Mouse (Mus musculus) spleen, postnatal 10 days (tissue): ENCODE results near the gene Susd2.

ENCODE experiments used
- DNase-seq, 2 experiments: peaks; one replicate each; pipeline ENCODE4 v3.0.0; 2021 to 2022; ENCODE audit warnings: low spot score in 2 of 2

The Susd2 gene

DNA sequence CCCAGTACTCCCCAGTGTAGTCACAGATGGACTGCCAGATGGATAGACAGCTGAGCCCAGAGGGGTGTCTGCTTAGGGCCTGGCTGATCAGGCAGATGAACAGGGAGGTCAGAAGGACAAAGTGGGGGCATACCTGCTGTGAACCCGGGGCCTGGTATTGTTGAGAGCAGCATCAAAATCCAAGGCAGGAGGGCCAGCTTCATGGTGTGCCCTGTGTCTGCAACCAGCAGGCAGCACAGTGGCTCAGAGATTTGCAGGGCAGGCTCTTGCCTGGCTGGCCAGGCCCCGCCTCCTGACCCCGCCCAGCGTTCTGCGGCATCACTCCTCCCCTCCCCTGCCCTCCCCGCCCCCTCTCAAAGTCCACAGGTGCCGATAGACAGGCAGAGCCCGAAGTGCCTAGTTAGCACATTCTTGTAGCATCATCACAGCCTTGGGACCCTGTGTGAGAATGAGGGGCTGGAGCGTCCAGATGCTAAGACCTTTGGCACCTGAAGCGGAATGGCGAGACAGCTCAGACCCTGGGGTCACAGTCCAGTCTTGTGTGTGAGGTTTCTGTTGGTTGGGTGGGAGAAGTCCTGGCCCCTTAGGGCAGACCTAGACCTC, at the start of gene Susd2:
Gene Susd2, minus strand, starts transcription at position 268 of the 603 bp plus-strand sequence.
- peak in 1 of 2 experiments; percentile 80 for DNase-seq

DNA sequence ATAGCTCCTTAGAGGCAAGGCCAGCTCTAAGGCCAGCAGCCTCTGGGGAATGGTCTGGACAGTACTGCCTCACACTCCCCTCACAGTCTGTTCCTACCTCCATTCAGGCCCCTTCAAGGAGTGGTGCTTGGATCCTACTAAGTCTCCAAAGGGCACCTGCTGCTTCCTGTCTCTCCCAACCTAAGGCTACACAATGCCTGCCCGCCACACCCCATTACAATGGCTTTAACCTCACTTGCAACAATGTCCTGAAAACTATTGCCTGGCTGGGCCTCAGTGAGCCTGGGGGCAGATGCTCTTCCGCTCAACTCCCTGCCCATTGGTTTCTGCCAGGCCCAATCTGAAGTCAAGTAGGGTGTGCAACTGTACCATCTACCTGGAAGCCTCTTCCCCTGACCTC, 44.8 kb upstream of the Susd2 start:
- no peak for DNase-seq

DNA sequence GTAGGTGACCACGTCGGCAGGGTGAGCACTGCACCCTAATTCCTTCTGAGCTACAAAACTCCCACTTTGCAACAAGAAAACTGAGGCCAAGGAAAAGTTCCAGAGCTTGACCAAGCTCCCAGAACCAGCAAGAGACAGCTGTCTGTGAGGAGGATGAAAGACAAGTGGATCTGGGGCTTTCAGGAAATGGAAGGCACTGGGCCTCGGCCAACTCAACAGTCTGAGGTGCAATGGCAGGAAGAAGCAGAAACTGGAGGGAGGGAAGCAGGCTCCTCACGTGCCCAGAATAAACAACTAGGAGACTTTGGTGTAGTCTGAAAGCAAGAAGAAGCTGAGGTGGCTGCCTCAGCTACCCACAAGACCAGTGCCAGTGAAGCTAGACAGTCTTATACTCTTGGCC, 42.9 kb upstream of the Susd2 start:
- no peak for DNase-seq

DNA sequence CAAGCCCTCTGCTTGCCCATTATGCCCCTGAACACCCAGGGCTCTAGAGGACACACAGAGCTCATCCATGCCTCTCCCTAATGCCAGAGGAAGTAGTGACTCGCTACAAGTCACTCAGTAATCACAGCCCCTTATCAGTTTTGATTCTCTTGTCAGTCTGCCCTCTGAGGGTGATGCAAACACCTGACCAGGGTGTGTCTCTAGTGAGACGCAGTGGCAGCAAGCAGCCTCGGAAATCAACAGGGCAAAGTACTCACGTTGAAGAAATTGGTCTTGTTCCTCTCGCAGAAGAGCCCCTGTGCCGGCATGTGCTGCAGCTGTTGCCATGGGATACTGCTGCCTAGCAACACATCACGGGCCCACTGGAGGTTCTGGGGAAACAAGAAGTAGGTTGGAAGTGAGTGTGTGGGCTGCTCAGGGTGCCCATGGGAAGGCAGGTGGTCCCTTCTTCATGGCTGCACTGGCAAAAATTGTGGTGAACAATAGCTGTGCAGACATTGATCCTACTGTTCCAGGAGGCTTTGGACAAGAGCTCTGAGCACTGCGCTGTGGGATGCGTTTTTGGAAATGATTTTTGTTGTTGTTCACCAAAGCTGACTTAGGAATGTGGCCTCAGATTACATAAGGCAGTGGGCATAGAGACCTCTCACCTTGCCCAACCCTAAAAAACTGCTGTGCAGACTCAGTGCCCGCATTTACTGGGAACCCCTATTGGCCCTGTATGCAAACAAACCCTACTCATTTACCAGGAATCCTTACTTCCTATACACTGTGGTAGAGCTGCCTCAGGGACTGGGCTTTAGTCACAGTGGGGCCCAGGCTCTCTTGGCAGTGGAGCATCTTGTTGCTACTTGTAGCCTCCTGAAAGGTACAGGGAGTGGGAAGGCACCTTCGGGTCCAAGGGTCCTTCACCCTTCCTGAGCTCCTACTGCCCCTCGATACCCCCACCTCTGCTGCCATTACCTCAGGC, 40.5 kb upstream of the Susd2 start:
- DNase-seq, result no peak

DNA sequence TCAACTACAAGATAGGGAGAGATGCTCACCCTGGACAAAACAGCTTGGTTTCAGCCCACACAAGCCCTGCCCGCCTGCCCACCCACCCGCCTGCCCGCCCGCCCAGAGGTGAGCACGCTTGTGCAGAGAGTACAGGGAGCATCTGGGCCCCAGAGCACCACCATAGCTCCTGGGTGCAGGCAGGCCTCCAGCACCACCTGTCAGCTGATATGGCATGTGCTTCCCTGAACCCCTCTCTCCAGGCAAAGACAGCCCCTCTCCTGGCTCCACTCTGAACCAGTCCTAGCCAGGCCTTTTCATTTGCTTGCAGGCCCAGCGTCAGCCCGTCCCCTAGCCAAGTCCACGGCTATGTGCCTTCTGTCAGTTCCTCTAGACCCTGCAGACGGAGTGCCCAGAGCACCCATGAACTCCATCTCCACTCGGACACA, 36.8 kb upstream of the Susd2 start:
- DNase-seq, result no peak

DNA sequence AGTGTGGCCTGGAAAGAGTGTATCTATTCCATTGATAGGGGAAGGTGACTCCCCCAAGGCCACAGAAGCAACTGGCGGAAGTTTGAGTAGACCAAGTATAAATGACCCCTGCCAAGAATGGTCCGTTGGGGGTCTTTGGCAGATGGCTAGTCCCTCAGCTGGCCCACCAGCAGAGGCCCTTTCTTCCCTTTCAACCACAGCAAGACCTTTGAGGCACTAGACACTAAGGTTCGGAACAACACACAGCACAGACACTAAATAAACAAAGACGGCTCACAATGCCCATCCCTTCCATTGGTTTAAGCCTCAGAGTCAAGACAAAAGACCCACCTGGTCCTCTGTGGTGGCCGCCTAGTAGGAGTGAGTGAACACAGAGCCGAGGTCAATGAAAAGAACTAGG, 35.4 kb upstream of the Susd2 start:
- DNase-seq, result no peak

DNA sequence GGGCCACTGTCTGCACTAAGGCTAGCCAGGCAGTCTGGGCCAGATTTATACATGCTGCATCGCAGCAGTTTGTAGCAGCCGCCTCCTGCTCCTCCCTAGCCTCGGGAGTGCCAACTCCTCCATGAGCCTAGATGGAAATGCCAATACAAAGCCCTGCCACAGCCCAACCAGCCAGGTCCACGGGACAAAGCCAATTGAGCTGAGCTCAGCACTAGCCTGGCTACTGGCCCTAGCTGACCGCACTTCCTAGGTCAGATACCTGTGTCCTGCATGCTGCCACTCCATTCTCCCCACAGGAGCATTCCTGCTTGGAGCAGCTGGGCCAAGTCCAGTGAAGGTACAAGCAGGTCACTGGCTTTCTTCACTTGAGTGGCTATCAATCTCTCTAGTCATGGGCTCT, 34.2 kb upstream of the Susd2 start:
- no peak for DNase-seq

DNA sequence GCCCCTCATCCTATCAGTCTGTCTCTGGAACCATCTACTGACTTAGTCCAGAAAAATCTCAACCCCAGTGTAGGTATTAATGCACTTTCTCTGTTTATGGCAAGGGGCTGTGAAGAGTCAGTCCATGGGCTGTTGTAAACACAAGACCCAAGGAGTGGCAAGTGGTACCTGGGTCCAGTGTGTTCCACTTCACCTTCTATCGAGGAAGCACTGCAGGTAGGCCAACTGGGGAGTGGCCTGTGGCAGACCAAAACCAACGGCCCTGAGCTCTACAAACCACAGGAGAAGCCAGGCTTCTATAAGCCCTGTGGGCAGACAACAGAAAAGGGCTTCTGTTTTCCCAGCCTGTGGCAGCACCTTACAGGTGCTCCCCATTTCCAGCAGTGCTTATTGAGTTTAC, 33.8 kb upstream of the Susd2 start:
- no peak for DNase-seq

DNA sequence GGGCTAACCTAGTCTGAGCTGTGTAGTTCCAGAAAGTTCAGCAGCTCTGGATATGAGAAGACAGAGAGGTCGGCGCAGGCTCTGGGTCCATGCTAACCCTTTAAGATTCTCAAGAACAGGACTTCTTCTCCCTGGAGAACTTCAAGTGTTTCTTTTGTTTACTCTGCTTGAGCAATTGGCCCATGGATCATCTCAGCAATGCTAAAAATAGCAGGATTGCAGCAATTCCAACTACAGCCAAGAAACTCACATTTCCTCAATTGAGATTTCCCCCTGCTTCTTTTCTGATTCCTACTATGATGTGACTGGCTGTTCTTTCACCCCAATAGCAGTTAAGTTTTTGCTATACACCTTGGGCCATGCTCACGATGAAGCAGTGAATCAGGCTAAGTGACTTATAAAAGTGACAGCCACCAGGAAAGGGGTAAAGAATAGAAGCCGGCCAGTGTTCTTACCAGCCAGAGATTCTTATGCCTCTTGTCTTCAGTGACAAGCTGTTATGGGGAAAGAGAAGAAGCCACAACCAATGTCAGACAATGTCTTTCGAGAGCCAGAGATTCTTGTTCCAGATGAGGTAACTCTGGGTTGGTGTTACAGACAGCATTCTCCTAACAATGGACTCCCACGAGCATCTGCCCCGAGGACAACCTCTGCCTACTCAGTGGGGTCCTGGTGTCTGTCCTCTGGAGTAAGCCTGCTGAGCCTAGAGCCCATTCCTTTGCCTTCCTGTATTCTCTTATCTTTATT, 33.2 kb upstream of the Susd2 start:
- DNase-seq, result no peak

DNA sequence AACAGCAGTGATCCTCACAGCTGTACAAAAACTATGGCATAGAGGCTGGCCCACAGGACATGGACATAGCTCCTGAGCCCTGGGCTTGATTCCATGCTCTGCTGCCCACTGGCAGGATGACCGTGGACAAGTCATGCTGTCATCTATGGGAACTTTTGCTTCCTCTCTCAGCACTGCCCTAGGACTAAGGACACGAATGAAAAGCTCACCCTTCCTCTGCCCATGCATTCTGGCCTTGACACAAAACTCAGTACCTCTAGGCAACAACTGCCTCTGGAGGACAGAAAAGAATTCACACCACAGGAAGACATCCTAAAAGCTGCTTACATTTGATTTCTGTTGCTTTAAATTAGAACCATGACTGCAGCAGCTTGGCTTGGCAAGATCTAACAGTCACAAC, 32.5 kb upstream of the Susd2 start:
- no peak for DNase-seq

DNA sequence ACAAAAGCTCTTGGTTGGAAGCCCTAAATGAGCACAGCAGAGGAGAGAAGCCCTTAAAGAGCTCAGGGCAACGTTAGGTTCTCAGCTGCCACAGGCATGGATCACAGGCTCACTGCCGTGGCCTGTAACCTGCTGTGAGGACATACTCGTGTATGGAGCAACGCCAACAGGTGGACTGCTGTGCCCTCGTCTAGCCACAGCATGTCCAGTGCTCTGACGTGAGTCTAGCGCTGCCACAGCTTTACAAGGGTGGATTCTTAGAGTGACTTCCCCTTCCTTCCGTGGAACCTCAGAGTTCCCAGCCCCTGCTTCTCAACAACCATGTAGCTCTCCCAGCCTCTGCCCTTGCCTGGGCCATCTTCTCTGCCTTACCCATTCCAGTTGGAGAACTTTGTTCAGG, 31.8 kb upstream of the Susd2 start:
- no peak for DNase-seq

DNA sequence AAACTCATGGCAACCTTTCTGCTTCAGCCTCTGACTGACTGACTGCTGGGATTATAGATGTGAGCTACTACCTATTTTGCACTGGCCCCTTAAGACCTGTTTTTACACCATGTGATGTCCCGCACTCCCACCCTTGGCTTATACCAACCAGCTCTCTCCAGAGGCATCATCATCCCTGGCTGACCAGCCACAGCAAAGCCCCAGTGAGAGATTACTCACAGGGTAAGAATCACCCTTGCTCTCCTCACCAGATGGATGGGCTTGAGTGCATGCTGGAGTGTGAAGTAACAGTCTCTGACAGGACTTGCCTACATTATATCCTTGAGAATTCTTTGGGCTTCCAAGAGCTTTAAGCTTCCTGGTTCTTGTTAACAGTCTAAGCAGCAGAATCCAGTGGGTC, 26.1 kb upstream of the Susd2 start:
- no peak for DNase-seq

DNA sequence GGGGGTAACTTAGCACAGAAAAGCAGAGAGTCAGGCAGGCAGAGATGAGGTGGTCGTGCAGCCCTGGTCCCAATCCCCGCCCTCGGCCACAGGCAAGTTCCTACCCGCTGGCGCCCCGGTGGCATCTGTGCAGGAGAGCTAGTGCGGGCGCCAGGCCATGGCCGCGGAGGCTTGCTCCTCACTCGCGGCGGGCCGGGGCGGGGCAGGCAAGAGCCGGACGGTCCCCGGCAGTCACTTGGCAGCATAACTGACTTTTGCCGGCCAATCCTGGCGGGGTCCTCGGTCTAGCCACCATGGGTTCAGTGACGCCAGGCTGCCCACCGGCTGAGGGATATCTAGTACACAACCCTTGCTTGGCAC, 24.1 kb upstream of the Susd2 start:
- DNase-seq, result peak in 1 of 2 experiments; percentile 85

DNA sequence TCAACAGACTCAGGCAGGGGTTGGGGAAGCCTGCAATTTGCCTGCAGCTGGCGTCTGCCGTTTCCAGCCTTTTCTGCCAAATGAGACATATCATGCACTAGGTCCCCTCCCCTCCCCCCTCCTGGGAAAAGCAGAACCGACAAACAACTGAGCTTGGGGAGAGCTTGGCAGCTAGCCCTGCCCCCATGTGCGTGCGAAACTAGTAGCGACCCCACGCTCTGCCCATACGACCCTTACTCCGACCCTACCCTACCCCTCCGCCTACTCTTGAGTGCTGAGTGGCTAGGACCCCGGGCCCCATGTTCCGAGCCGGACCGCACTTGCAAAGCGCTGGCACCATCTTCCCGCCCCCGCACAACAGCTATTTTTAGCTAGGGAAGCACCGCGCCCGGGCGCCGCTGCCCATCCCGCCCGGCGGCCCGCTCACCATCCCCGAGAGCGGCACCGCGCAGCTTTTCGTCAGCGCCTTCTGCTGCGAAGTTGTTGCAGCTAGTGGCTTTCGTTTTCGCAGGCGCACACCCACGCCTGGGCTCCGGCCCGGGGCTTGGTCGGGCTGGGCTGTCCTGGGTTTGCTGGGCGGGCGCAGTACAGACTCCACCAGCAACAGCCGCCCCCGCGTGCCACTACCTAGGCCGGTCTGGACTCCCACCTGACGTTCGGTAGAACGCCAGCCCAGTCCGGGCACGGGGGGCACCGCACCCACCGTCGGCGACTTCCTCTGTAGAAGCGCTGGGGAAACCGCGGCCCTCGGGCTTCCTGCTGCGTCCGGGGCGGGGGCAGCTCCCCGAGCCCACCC, 23.5 kb upstream of the Susd2 start:
- DNase-seq, result peak; percentile 78 to 84

DNA sequence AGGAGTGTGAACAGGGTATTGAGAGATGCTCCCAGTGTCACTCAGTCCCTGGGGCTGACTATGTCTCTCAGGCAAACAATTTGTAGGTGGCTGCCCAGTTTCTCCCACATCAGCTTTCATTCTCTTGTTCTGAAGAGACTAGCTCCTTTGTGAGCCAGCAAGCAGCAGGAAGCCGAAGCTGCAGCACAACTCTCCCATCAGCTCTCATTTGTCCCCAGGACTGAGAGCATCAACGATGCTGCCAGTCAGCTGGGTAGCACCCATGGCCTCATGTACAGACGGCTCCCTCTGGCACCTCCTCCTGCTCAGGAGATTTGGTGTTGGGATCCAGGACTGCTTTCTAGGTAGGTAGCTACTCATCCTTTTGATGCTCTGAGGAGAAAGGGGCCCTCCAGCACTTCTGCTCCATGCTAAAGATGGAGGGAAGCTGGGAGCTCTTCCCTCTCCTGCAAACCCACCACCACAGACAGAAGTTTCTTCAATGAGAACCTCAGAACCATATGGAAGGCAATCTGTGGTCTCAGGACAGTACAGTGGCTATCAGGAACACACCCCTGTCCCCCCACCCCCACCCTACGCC, 22.7 kb upstream of the Susd2 start:
- DNase-seq, result peak in 1 of 2 experiments; percentile 30

DNA sequence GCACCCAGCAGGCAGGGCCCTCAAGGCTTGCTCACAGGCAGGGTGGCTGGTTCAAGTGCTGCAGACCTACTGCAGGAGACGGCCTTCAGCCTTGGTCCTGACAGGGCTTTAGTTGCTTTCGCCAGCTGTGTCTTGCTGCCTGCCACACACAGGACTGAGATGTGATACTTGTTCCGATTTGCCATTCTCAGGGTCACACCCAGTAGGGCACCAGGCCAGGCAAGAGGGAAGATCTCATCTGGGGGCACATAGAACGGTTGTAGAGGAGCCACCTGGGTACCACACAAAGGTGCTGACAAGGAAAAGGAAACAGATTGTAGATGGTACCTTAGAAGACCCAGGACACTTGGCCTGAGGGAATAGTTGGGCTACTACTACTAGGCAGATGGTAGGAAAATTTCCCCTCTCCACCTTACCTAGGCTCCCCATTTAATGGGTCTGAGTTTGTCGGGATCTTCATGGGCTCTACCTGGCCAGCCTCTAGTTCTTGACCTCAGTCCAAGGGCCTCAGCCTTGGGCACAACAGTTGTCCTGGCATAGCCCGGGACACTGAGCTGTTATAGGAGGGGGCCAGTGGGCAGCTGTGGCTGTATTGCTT, 21.0 kb upstream of the Susd2 start:
- no peak for DNase-seq

DNA sequence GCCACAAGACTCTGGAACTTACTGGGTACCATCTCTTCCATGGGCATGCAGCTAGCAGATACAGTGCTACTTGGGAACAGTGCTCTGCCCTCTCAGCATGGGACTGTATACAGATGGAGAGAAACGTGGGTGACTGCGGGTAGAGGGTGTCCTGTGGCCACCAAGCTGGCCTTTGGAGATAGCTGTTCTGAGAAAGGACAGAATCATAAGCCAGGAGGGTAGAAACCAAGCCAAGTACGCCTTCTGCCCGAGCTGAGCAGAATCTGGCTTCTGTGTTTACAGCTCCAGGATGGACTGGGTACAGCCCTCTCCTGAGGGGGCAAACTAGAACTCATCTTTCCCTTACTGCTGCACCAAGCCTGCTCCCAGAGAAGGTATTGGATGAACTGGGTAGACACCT, 18.8 kb upstream of the Susd2 start:
- no peak for DNase-seq

DNA sequence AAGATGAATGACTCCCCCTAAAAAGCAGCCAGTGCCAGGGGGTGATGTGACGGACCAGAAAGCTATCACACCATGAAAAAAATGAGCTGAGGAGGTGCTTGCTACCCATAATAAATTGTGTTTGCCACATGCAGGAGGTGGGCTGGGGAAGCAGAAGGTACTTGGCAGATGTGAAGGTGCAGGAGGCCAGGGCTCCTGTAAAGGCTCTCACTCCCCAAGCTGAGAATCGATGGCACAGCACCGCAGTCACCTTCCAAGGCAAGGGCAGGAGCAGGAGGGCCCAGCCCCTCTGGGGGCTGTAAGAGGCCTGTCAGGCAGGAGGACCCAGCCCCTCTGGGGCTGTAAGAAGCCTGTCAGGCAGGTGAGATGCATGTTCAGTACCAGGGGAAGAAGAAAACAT, 18.1 kb upstream of the Susd2 start:
- DNase-seq, result no peak

DNA sequence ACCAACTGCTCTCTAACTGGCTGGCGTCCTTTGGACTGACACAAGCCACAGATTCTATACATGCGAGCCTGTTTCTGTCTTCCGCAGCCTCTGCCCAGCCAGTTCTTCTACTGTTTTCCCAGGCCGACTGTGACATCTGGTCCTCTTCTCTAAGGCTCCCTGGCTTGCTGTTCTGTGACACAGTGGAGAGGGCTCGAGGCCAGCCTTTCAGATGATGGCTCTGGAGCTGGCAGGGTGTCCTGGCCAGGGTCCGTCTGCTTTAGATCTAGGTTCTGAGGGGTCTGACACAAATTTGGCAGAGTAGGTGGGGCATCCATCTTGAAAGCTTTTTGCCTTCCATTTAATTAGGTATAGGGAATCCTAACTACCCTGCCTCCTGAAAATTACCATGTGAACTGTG, 17.6 kb upstream of the Susd2 start:
- no peak for DNase-seq

DNA sequence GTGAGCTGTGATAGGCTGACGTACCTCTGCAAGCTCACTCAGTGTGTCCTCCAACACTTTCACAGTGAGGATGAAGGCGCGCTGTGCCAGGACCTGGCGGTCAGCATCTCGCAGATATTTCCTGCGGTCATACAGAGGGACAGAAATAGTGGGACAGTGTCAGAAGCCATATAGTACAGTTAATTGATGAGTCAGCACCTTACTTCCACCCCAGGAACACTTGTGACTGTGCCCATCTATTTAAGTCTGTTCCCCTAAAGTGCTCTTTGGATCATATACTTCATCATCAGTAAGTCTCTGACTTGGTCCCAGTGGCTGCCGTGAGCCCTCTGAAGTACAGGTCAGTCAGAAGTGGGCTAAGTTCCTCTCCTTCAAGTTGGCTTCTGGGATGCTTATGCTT, 14.0 kb upstream of the Susd2 start:
- DNase-seq, result no peak

DNA sequence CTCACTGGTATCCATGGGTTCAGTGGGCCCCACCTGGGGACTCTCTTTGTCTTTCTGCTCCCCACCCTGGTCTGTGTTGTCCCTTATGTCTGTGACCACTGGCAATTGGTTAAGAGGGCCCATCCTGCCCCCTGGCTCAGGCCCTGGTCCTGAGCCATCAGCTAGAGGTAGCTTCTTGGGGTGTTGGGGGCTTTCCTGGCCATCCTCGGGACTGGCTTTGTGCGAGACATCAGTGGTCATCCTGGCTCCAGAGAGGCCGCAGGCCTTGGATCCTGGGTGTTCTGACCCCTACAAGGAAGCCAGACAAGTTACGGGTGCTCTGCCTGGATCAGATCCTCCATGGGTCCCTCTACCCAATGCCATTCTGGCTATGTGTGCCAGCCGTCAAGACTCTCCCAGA, 13.4 kb upstream of the Susd2 start:
- DNase-seq, result no peak
